Mouse (Mus musculus): ENCODE results near the gene Cdkn1c. TPM values are rescaled to one million over a fixed set of nuclear protein-coding genes. Genes with fewer than 3 reads are reported as not detected.

Cdkn1c gene
- 1.6 and 2.6 TPM in 2 replicates for total RNA-seq (2017)

DNA sequence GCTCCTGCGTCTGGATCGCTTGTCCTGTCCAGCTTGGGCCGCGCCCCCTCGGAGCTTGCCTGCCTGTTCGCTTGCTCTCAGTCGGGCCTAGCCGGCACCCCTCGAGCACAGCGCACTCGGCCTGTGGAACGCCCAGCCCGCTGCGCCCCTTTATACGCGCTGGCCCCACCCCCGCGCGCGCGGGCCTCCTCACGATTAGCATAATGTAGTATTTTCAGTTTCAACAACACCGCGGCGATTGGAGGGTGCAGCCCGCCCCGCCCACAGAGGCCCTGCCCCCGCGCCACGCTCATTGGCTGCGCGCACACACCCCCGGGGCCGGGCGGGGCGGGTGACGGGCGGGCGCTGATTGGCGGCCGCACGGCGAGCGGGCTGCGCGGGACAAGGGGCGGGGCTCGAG is at the start of gene Cdkn1c:
Gene Cdkn1c (minus strand): TSS at position 177 of the 400 bp plus-strand sequence.
- ATAC-seq (replicated peaks; ENCODE audit: low read depth, poor library complexity, severe bottlenecking): peak; percentile 76

DNA sequence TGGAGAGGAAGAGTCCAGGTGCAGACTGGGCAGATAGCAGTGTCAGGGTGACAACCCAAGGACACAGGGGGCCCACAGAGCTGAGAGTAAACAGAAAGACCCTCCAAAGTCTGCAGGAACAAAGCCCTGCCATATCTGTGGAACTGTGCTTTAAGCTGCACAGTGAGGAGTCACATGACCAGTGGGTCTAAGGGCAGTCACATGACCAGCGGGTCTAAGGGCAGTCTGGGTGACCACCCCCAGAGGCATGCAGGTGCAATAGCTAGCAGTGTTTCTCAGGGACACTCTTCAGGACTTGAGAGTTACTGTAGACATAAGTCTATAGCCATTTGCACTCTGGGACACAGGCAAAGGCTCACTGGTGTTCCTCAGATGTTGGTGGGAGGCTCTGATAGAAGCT is 48.7 kb upstream of the Cdkn1c start:
- ATAC-seq (replicated peaks; ENCODE audit: low read depth, poor library complexity, severe bottlenecking): no peak

DNA sequence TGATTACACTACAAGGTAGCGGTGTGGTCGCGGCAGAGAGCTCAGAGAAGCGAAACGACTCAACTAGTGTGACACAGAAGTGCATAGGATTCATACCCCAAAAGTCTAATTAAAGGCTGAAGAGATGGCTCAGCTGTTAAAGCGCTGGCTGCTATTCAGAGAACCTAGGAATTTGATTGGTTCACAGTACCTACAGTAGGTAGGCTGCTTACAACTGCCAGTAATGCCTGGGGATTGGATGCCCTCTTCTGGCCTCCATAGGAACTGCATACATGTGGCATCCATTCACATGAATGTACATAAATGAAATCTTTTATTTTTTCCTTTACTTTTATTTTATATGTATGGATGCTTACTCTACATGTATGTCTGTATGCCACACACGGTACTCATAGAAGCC is 45.8 kb upstream of the Cdkn1c start:
- peak; percentile 52 for ATAC-seq (replicated peaks; ENCODE audit: low read depth, poor library complexity, severe bottlenecking)

- ATAC-seq (replicated peaks; ENCODE audit: low read depth, poor library complexity, severe bottlenecking): no peak
Measured at GRCm38 (mm10) chr7:143506271-143506670, 45.4 kb upstream of the Cdkn1c start.

DNA sequence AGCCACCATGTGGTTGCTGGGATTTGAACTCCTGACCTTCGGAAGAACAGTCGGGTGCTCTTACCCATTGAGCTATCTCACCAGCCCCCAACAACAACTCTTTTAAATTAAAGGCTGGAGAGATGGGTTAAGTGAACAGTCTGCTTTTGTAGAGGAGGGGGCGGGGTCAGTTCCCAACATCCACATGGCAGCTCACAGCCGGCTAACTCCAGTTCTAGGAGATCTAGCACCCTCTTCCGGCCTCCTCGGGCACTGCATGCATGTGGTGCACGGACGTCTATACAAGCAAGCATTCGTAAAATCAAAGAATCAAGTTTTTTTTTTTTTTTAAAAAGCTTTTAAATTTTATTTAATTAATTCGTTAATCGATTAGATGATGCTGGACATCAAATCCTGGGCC is 45.0 kb upstream of the Cdkn1c start:
- ATAC-seq (replicated peaks; ENCODE audit: low read depth, poor library complexity, severe bottlenecking): peak; percentile 70

- ATAC-seq (replicated peaks; ENCODE audit: low read depth, poor library complexity, severe bottlenecking): no peak
Measured at GRCm38 (mm10) chr7:143505411-143505810, 44.6 kb upstream of the Cdkn1c start.

- ATAC-seq (replicated peaks; ENCODE audit: low read depth, poor library complexity, severe bottlenecking): no peak
Measured at GRCm38 (mm10) chr7:143503926-143504325, 43.1 kb upstream of the Cdkn1c start.

- peak; percentile 19; the same call in 1 of the 2 replicates for ATAC-seq (replicated peaks; ENCODE audit: low read depth, poor library complexity, severe bottlenecking)
Measured at GRCm38 (mm10) chr7:143502418-143503200, 41.8 kb upstream of the Cdkn1c start, which contains the start of gene Phlda2. Gene Phlda2 (minus strand): TSS chr7:143503150.

DNA sequence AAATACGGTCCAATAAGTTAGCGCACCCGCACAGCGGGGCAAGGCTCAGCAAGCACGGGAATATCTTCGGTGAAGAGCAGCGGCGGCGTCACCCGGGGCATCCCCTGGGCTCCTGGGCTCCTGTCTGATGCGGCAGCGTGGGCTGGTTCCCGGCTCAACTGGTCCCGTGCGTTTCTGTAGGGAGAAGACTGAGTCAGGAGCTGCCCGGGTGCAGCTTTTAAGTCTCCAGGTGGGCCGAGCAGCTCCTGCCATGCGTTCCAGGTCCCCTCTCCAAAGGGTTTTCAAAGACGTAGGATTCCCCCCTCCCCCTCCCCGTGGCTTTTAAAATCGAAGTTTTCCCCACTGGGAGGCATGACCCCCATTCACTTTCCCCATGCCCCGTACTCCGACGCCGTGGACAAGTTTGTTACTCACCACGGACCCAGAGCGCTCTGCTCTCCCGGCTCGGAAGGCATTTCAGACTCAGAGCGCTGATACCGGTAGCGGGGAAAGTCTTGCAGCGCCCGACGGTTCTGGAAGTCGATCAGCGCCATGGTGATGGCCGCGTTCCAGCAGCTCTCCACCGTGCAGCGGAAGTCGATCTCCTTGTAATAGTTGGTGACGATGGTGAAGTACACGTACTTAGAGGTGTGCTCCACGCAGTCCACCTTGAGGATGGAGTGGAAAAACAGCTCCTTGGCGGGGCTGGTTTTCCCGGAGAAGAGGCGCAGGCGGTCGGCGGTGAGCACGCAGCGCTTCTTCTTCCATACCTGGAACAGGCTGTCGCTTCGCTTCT is 41.0 kb upstream of the Cdkn1c start:
- peak; percentile 44 for ATAC-seq (replicated peaks; ENCODE audit: low read depth, poor library complexity, severe bottlenecking)

GRCm38 (mm10) chr7:143500912-143501311 is 40.1 kb upstream of the Cdkn1c start:
- no peak; the same call in 1 of the 2 replicates for ATAC-seq (replicated peaks; ENCODE audit: low read depth, poor library complexity, severe bottlenecking)

- no peak for ATAC-seq (replicated peaks; ENCODE audit: low read depth, poor library complexity, severe bottlenecking)
Measured at GRCm38 (mm10) chr7:143498584-143498983, 37.7 kb upstream of the Cdkn1c start.

- peak; percentile 70 for ATAC-seq (replicated peaks; ENCODE audit: low read depth, poor library complexity, severe bottlenecking)
Measured at GRCm38 (mm10) chr7:143495104-143495961, 34.5 kb upstream of the Cdkn1c start.

GRCm38 (mm10) chr7:143493616-143494126 is 32.8 kb upstream of the Cdkn1c start:
- ATAC-seq (replicated peaks; ENCODE audit: low read depth, poor library complexity, severe bottlenecking): no peak

GRCm38 (mm10) chr7:143489735-143490134 is 28.9 kb upstream of the Cdkn1c start:
- ATAC-seq (replicated peaks; ENCODE audit: low read depth, poor library complexity, severe bottlenecking): no peak

DNA sequence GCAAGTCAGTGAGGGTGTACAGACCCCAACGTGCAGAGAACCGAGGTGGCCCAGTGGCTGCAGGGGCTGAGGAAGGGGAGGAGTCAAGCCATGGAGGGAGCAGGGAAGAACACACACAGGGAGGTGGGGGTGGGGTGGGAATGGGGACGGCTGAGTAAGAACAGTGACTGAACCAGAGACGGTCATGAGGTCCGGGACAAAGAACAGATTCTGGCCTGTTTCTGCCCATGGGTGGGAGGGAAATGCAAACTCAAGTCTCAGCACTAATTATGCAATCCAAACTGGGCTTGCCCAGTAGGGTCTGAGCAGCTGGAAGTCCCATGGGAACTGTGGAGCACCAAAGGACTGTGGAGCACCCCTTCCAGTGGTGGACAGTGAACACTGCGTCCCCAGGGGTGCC is 21.7 kb upstream of the Cdkn1c start:
- no peak for ATAC-seq (replicated peaks; ENCODE audit: low read depth, poor library complexity, severe bottlenecking)

GRCm38 (mm10) chr7:143481806-143482387 is 21.0 kb upstream of the Cdkn1c start:
- no peak for ATAC-seq (replicated peaks; ENCODE audit: low read depth, poor library complexity, severe bottlenecking)

DNA sequence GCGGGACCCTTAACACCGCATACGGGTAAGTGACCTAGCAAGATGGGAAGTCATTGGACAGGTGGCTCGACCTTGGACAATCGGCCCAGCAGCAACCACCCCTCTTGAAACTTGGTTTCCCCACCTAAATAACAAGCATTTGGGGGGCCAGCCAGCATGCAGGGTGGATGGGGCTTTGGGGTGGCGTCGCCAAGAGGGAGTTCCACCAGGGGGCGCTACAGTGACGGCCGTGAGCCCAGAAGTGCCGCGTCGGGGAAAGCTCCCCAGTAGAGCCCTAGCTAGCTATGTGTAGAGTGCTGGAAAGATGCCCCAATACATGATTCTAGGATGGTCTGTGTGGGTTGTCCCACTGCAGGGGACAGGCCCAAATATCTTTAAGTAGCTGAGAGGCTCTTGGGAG is 19.6 kb upstream of the Cdkn1c start:
- peak; percentile 87 for ATAC-seq (replicated peaks; ENCODE audit: low read depth, poor library complexity, severe bottlenecking)

DNA sequence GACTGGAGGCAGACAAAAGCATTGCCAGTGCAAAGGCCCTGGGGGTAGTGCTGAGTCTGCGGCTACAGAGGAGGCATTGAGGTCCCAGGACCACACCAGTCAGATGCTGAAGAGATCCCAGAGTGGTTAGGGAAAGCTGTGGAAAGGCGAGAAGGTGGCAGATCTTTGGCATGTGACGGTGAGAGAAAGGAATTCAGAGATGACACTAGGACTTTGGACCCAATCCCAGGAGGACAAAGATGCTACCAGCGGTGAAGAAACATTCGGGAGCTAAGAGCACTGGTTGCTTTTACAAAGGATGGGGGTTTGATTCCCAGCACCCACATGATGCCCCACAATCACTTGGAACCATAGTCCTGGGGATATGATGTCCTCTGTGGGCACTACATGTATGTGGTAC is 16.9 kb upstream of the Cdkn1c start:
- no peak for ATAC-seq (replicated peaks; ENCODE audit: low read depth, poor library complexity, severe bottlenecking)

GRCm38 (mm10) chr7:143476702-143477335 is 16.0 kb upstream of the Cdkn1c start:
- no peak for ATAC-seq (replicated peaks; ENCODE audit: low read depth, poor library complexity, severe bottlenecking)

All from common myeloid progenitor, adult 5-6 weeks (primary cell).